Mouse (Mus musculus): ENCODE measurements at regions not wholly inside any gene's neighbourhood (a gene's known extent, or its start where the extent isn't known, plus 50 kb on each side); places are given as distances from the start of the nearest gene placed in this dataset.

- DNase-seq (ENCODE audit: low spot score), result peak; percentile 8
Measured at GRCm38 (mm10) chr13:114523116-114523515, 64.4 kb upstream of the Fst start.

- DNase-seq (ENCODE audit: low spot score), result no peak
Measured at GRCm38 (mm10) chr13:114526856-114527255, 68.1 kb upstream of the Fst start.

- DNase-seq (ENCODE audit: low spot score), result no peak
Measured at GRCm38 (mm10) chr13:114530171-114530774, 71.5 kb upstream of the Fst start.

- DNase-seq (ENCODE audit: low spot score), result no peak
Measured at GRCm38 (mm10) chr13:114531780-114532179, 73.0 kb upstream of the Fst start.

GRCm38 (mm10) chr13:114532393-114533097 lies 73.8 kb upstream of the Fst start:
- no peak for DNase-seq (ENCODE audit: low spot score)

- no peak for DNase-seq (ENCODE audit: low spot score)
Measured at GRCm38 (mm10) chr13:114534591-114534990, 75.8 kb upstream of the Fst start.

GRCm38 (mm10) chr13:114535721-114536120 lies 77.0 kb upstream of the Fst start:
- DNase-seq (ENCODE audit: low spot score), result no peak

GRCm38 (mm10) chr13:114571731-114572130 lies 113.0 kb upstream of the Fst start:
- no peak for DNase-seq (ENCODE audit: low spot score)

GRCm38 (mm10) chr13:114584566-114584965 lies 125.8 kb upstream of the Fst start:
- DNase-seq (ENCODE audit: low spot score), result no peak

GRCm38 (mm10) chr13:114587621-114588020 lies 128.9 kb upstream of the Fst start:
- no peak for DNase-seq (ENCODE audit: low spot score)

- no peak for DNase-seq (ENCODE audit: low spot score)
Measured at GRCm38 (mm10) chr13:114603341-114603740, 144.6 kb upstream of the Fst start.

- DNase-seq (ENCODE audit: low spot score), result no peak
Measured at GRCm38 (mm10) chr13:114604037-114604694, 145.4 kb upstream of the Fst start.

- DNase-seq (ENCODE audit: low spot score), result no peak
Measured at GRCm38 (mm10) chr13:114613909-114614308, 155.2 kb upstream of the Fst start.

- DNase-seq (ENCODE audit: low spot score), result peak; percentile 5
Measured at GRCm38 (mm10) chr13:114619416-114619815, 160.7 kb upstream of the Fst start.

GRCm38 (mm10) chr13:114636731-114637130 lies 178.0 kb upstream of the Fst start:
- peak; percentile 40 for DNase-seq (ENCODE audit: low spot score)

- DNase-seq (ENCODE audit: low spot score), result no peak
Measured at GRCm38 (mm10) chr13:114639531-114639930, 178.5 kb upstream of the Mocs2 start.

GRCm38 (mm10) chr13:114641688-114642390 lies 176.2 kb upstream of the Mocs2 start:
- DNase-seq (ENCODE audit: low spot score), result no peak

- DNase-seq (ENCODE audit: low spot score), result no peak
Measured at GRCm38 (mm10) chr13:114642901-114643491, 175.0 kb upstream of the Mocs2 start.

GRCm38 (mm10) chr13:114643521-114643920 lies 174.5 kb upstream of the Mocs2 start:
- no peak for DNase-seq (ENCODE audit: low spot score)

- DNase-seq (ENCODE audit: low spot score), result no peak
Measured at GRCm38 (mm10) chr13:114654267-114654666, 163.8 kb upstream of the Mocs2 start.

- DNase-seq (ENCODE audit: low spot score), result no peak
Measured at GRCm38 (mm10) chr13:114654953-114655586, 163.0 kb upstream of the Mocs2 start.

GRCm38 (mm10) chr13:114672411-114672810 lies 145.6 kb upstream of the Mocs2 start:
- DNase-seq (ENCODE audit: low spot score), result no peak
